Mouse (Mus musculus): ENCODE measurements at regions not wholly inside any gene's neighbourhood (a gene's known extent, or its start where the extent isn't known, plus 50 kb on each side); places are given as distances from the start of the nearest gene placed in this dataset.

DNA sequence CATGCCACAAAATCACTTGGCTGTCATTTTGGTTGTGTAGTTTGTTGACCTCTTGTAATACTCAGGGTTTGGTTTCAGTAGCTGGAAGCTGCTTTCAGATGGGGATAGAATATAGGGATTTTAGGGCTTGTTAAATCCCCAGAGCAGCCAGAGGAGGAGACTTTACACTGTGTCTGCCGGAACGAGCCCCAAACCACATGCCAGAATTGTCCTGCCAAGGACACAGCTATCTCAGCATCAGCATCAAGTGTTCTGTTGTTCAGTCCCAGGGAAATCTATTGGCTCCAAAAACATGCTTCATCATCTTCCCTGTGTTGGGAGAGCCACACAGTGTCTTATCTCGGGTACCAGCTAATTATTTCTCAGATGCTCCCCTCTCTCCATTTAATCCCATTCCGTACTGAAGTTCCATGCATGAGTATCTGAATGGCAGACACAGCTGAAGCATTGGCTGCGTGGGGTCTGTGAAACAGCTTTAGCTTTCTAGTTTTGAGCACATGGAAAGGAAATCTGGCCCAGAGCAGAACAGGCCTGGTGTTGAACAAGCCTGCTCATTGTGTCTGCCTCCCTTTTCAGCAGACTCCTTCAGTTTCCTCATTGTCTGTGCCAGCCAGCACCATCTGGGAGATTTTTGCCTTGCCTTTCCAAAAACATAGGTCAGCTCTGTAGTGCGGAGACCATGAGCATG, 264.8 kb downstream of the Cd109 start:
- Histone ChIP-seq H3K36me3 (ENCODE audit: insufficient read depth, low read length) (no peaks in the 10 kb centered on the region), H3K27ac (no peak overlapping the region), H3K27me3 (ENCODE audit: insufficient read depth, low read length) (no peaks in the 10 kb centered on the region), H3K9me3 (replicated peaks; ENCODE audit: low read length) (no peaks in the 10 kb centered on the region), H3K4me3 (replicated peaks; ENCODE audit: low read depth, low read length) (no peak overlapping the region), H3K9ac (ENCODE audit: low read depth, low read length) (no peak overlapping the region), H3K4me2 (ENCODE audit: low read length) (no peak overlapping the region), H3K4me1 (replicated peaks; ENCODE audit: insufficient read depth, low read length) (no peaks in the 10 kb centered on the region)
- ATAC-seq (replicated peaks; ENCODE audit: low FRiP score, low read depth) (no peak), DNase-seq (ENCODE audit: low spot score) (no peak)
- 55% methylated on average over 6 of the region's 6 CpGs for WGBS
- no peak for TF ChIP-seq CTCF (IDR thresholded peaks at IDR 0.05; ENCODE audit: low read depth)

DNA sequence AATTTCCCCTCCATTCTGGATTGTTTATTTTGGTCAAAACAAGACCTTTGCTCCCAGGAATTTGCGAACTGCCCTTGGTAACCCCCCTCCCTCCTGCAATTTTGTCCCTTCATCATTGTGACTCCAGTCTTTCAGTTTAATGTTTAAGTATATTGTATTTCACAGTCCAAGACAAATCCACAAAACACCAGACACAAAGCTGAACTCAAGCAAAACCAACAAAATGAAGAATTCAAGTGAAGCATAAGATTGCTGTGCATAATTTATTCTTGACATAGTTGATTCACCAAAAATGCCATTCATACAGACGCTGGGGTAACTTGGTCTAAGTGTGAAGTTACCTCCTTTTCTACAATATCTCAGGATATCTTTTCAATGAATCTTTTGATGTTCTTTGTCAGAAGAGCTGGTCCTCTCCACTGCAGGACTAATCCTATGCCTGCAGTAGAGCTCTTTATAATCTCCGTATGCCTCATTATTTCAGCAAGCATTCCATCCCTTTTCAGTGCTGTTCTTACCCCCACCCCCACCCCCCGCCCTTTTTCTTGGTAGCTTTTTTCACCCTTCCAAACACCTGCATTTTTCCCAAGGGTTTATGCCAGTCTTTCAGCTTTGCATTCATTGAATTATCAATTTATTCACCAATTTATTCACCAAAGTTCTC, 265.4 kb downstream of the Cd109 start:
- 53% methylated on average over 4 of the region's 4 CpGs for WGBS
- no peak for ATAC-seq (replicated peaks; ENCODE audit: low FRiP score, low read depth)
- H3K4me1 ChIP-seq (replicated peaks; ENCODE audit: insufficient read depth, low read length), result no peaks in the 10 kb centered on the region
- H3K9ac ChIP-seq (ENCODE audit: low read depth, low read length), result no peak overlapping the region
- no peak overlapping the region for H3K4me3 ChIP-seq (replicated peaks; ENCODE audit: low read depth, low read length)
- H3K9me3 ChIP-seq (replicated peaks; ENCODE audit: low read length), result no peaks in the 10 kb centered on the region
- H3K4me2 ChIP-seq (ENCODE audit: low read length), result no peak overlapping the region
- no peaks in the 10 kb centered on the region for H3K36me3 ChIP-seq (ENCODE audit: insufficient read depth, low read length)
- no peak overlapping the region for H3K27ac ChIP-seq
- DNase-seq (ENCODE audit: low spot score), result peak; percentile 33
- TF ChIP-seq CTCF (IDR thresholded peaks at IDR 0.05; ENCODE audit: low read depth), result no peak
- H3K27me3 ChIP-seq (ENCODE audit: insufficient read depth, low read length), result no peaks in the 10 kb centered on the region

DNA sequence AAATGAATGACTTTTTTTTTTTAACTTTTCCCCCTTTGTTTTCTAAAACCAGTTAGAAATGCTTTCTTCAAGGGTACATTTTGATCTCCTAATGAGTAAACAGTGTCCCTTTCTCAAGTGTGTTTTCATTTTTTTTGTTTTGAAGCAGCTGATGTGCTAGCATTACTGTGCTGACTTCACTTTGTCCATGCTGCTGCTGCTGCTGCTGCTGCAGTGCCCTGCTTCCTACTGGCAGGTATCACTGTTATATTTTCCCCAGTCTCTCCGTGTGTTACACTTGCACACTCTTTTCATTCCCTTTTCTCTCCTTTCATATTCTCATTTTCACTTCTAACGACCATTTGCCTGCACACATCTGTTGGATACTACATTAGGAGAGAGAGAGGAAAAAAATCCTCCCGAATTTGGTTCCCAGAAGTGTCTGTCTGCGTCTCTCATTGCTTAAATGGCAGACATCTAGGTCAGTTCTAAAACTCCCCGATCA, 266.0 kb downstream of the Cd109 start:
- ATAC-seq (replicated peaks; ENCODE audit: low FRiP score, low read depth), result no peak
- no peak overlapping the region for H3K4me2 ChIP-seq (ENCODE audit: low read length)
- TF ChIP-seq CTCF (IDR thresholded peaks at IDR 0.05; ENCODE audit: low read depth), result no peak
- DNase-seq (ENCODE audit: low spot score), result no peak
- H3K4me3 ChIP-seq (replicated peaks; ENCODE audit: low read depth, low read length), result no peak overlapping the region
- H3K27me3 ChIP-seq (ENCODE audit: insufficient read depth, low read length), result no peaks in the 10 kb centered on the region
- no peak overlapping the region for H3K27ac ChIP-seq
- H3K36me3 ChIP-seq (ENCODE audit: insufficient read depth, low read length), result no peaks in the 10 kb centered on the region
- no peaks in the 10 kb centered on the region for H3K4me1 ChIP-seq (replicated peaks; ENCODE audit: insufficient read depth, low read length)
- no peaks in the 10 kb centered on the region for H3K9me3 ChIP-seq (replicated peaks; ENCODE audit: low read length)
- WGBS, result 74% methylated on average over 5 of the region's 5 CpGs
- no peak overlapping the region for H3K9ac ChIP-seq (ENCODE audit: low read depth, low read length)

DNA sequence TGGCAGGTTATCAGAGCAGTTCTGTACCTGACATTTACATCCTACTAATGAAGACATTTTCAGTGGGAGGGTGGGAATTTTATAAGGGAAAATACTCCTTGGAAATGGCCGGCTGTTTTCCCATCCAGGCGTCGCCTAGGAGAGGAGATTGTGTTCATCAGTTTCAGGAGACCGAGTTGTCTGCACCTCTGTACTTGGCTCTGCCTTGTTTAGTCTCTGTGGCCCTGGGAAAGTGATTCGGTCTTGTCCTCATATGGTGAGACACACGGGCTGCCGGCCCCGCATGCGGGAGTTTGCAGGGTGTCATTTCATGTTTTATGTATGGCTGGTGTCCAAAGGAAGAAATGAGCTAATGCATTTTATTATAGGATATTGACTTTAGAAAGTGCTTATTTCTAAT, 287.9 kb downstream of the Cd109 start:
- WGBS, result 33% methylated on average over 9 of the region's 9 CpGs
- DNase-seq (ENCODE audit: low spot score), result peak; percentile 18

DNA sequence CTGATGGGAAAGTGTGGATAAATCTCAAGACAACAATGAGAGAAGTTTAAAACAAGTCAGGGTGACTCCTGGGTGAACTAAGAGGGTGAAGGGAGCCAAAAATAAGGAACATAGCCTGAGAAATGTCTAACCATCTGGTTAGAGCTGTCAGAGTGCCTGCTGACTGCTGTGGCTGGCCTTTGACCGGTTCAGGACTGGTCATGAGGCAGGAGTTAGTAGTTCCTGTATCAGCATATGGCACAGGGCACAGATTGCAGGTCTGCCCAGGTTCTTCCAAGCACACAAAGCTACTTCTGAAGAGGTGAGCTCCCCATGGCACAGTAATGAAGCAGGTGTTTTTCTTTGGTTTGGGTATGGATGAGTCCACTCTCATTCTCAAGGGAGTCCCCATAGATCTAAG, 302.0 kb downstream of the Cd109 start:
- no peak overlapping the region for H3K9ac ChIP-seq (ENCODE audit: low read depth, low read length)
- no peak overlapping the region for H3K27ac ChIP-seq
- no peaks in the 10 kb centered on the region for H3K36me3 ChIP-seq (ENCODE audit: insufficient read depth, low read length)
- WGBS, result 76% methylated on average over 1 of the region's 1 CpGs
- H3K27me3 ChIP-seq (ENCODE audit: insufficient read depth, low read length), result no peaks in the 10 kb centered on the region
- H3K4me1 ChIP-seq (replicated peaks; ENCODE audit: insufficient read depth, low read length), result no peaks in the 10 kb centered on the region
- H3K4me2 ChIP-seq (ENCODE audit: low read length), result no peak overlapping the region
- DNase-seq (ENCODE audit: low spot score) (no peak), ATAC-seq (replicated peaks; ENCODE audit: low FRiP score, low read depth) (0 out of 2 replicates have a peak, but pooled peaks have one; percentile 40)
- no peak for TF ChIP-seq CTCF (IDR thresholded peaks at IDR 0.05; ENCODE audit: low read depth)
- H3K4me3 ChIP-seq (replicated peaks; ENCODE audit: low read depth, low read length), result no peak overlapping the region
- no peaks in the 10 kb centered on the region for H3K9me3 ChIP-seq (replicated peaks; ENCODE audit: low read length)

More for the DNA sequence above, 287.9 kb downstream of the Cd109 start:
- no peak for TF ChIP-seq CTCF (IDR thresholded peaks at IDR 0.05; ENCODE audit: low read depth)
- Histone ChIP-seq H3K9me3 (replicated peaks; ENCODE audit: low read length) (no peaks in the 10 kb centered on the region), H3K27ac (no peak overlapping the region), H3K27me3 (ENCODE audit: insufficient read depth, low read length) (no peaks in the 10 kb centered on the region), H3K4me2 (ENCODE audit: low read length) (no peak overlapping the region), H3K9ac (ENCODE audit: low read depth, low read length) (no peak overlapping the region), H3K36me3 (ENCODE audit: insufficient read depth, low read length) (no peaks in the 10 kb centered on the region), H3K4me3 (replicated peaks; ENCODE audit: low read depth, low read length) (no peak overlapping the region), H3K4me1 (replicated peaks; ENCODE audit: insufficient read depth, low read length) (no peaks in the 10 kb centered on the region)
- no peak for ATAC-seq (replicated peaks; ENCODE audit: low FRiP score, low read depth)

DNA sequence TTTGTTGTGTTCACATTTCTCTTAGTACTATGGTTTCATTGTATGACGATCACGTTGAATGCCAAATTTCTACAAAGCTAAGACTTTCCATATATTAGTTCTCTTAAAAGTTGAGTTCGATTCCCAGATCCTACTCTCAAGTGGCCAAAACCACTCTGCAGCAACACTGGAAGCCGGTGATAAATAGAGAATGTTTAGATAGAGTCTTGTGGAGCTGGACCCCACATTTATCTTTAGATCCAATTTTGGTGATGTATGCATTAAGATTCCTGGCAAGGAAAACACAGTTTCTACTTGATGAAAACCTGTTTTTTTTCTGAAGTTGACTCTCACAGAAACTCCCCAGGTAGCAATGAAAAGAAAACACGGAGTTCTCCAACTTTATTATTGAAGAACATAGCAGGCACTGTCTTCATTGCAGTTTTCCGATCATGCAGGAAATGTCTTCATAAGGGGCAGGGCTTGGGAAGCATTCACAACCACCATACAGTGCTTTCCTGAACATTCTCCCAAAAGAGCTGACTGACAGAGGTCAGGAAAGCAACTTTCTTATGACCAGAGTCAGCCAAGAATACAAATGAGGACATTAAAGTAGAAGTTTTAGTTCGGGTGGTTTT, 310.7 kb downstream of the Cd109 start:
- DNase-seq (ENCODE audit: low spot score), result no peak
- H3K4me3 ChIP-seq (replicated peaks; ENCODE audit: low read depth, low read length), result no peak overlapping the region
- no peaks in the 10 kb centered on the region for H3K9me3 ChIP-seq (replicated peaks; ENCODE audit: low read length)
- H3K9ac ChIP-seq (ENCODE audit: low read depth, low read length), result no peak overlapping the region
- WGBS, result 67% methylated on average over 7 of the region's 7 CpGs
- no peaks in the 10 kb centered on the region for H3K4me1 ChIP-seq (replicated peaks; ENCODE audit: insufficient read depth, low read length)
- no peak overlapping the region for H3K4me2 ChIP-seq (ENCODE audit: low read length)
- no peaks in the 10 kb centered on the region for H3K27me3 ChIP-seq (ENCODE audit: insufficient read depth, low read length)
- no peak overlapping the region for H3K27ac ChIP-seq
- no peak for TF ChIP-seq CTCF (IDR thresholded peaks at IDR 0.05; ENCODE audit: low read depth)
- H3K36me3 ChIP-seq (ENCODE audit: insufficient read depth, low read length), result no peaks in the 10 kb centered on the region
- ATAC-seq (replicated peaks; ENCODE audit: low FRiP score, low read depth), result no peak

All from kidney, postnatal 0 days (tissue).